Mouse (Mus musculus) lung, adult 18-20 months (tissue): ENCODE measurements around the gene Gjd3.
A peak's percentile ranks its signal among the peaks of the same experiment; 100 is the strongest.

Experiments used
- DNase-seq, 2 experiments: peaks; one replicate each; pipeline ENCODE4 v3.0.0; 2022; ENCODE audit warnings: mixed read lengths in 2 of 2

Gene Gjd3

GRCm38 (mm10) chr11:98961766-98962165 is 21.1 kb downstream of the Gjd3 start:
- DNase-seq, result peak in 1 of 2 experiments; percentile 37

- DNase-seq, result peak in 1 of 2 experiments; percentile 57
Measured at GRCm38 (mm10) chr11:98961051-98961592, 21.7 kb downstream of the Gjd3 start.

GRCm38 (mm10) chr11:98960313-98960906 is 22.4 kb downstream of the Gjd3 start:
- DNase-seq, result peak; percentile 83 to 87

- peak; percentile 93 to 95 for DNase-seq
Measured at GRCm38 (mm10) chr11:98959437-98960312, 23.1 kb downstream of the Gjd3 start.

GRCm38 (mm10) chr11:98956340-98956739 is 26.5 kb downstream of the Gjd3 start:
- DNase-seq, result no peak

GRCm38 (mm10) chr11:98955707-98956235 is 27.0 kb downstream of the Gjd3 start:
- no peak for DNase-seq

GRCm38 (mm10) chr11:98954801-98955706 is 27.8 kb downstream of the Gjd3 start:
- peak in 1 of 2 experiments; percentile 71 for DNase-seq

- peak; percentile 84 to 91 for DNase-seq
Measured at GRCm38 (mm10) chr11:98954373-98954772, 28.4 kb downstream of the Gjd3 start.

- no peak for DNase-seq
Measured at GRCm38 (mm10) chr11:98953835-98954320, 28.9 kb downstream of the Gjd3 start.

- no peak for DNase-seq
Measured at GRCm38 (mm10) chr11:98953361-98953760, 29.5 kb downstream of the Gjd3 start.

- DNase-seq, result peak in 1 of 2 experiments; percentile 71
Measured at GRCm38 (mm10) chr11:98952736-98953135, 30.1 kb downstream of the Gjd3 start.

- DNase-seq, result no peak
Measured at GRCm38 (mm10) chr11:98952111-98952510, 30.7 kb downstream of the Gjd3 start.

GRCm38 (mm10) chr11:98951026-98951906 is 31.6 kb downstream of the Gjd3 start:
- peak; percentile 83 to 88 for DNase-seq

- no peak for DNase-seq
Measured at GRCm38 (mm10) chr11:98950484-98950883, 32.3 kb downstream of the Gjd3 start.

GRCm38 (mm10) chr11:98949958-98950460 is 32.8 kb downstream of the Gjd3 start:
- no peak for DNase-seq

GRCm38 (mm10) chr11:98949242-98949957 is 33.4 kb downstream of the Gjd3 start:
- peak in 1 of 2 experiments; percentile 62 for DNase-seq

- no peak for DNase-seq
Measured at GRCm38 (mm10) chr11:98947969-98948569, 34.7 kb downstream of the Gjd3 start.

- peak; percentile 71 to 75 for DNase-seq
Measured at GRCm38 (mm10) chr11:98945605-98945977, 37.2 kb downstream of the Gjd3 start.

GRCm38 (mm10) chr11:98944897-98945604 is 37.8 kb downstream of the Gjd3 start:
- peak in 1 of 2 experiments; percentile 27 for DNase-seq
